Mouse (Mus musculus) neural tube, embryonic 14.5 days (tissue): Measurements from ENCODE around the gene Pam16. TPM values are rescaled to one million over a fixed set of nuclear protein-coding genes. Genes with fewer than 3 reads are reported as not detected.

ENCODE experiments used
- ATAC-seq: fragments of 200-750 bp; cut with Nextera tagmentation; 2 replicates; pipeline ENCODE4 v1.8.0; 2017; ENCODE audit warnings: low read depth, mild to moderate bottlenecking, moderate TSS enrichment, moderate library complexity
- H3K27ac ChIP-seq: fragments of 300-500 bp; sonication (generic); 2 replicates; pipeline ENCODE4 v1.5.1; 2014; ENCODE audit warnings: low read depth, mild to moderate bottlenecking, control low read depth, low read length, moderate library complexity, mixed read lengths
- H3K27me3 ChIP-seq: fragments of 300-500 bp; sonication (generic); 2 replicates; pipeline ENCODE4 v1.6.1; 2014; ENCODE audit warnings: low read length; ENCODE audit not compliant: control insufficient read depth, insufficient read depth
- H3K36me3 ChIP-seq: fragments of 300-500 bp; sonication (generic); 2 replicates; pipeline ENCODE4 v1.6.1; 2014; ENCODE audit warnings: low read length, mixed read lengths; ENCODE audit not compliant: control insufficient read depth, insufficient read depth
- H3K4me1 ChIP-seq: fragments of 300-500 bp; sonication (generic); 2 replicates; pipeline ENCODE4 v1.6.1; 2014; ENCODE audit warnings: low read length; ENCODE audit not compliant: control insufficient read depth, insufficient read depth
- H3K4me2 ChIP-seq: fragments of 300-500 bp; sonication (generic); 2 replicates; pipeline ENCODE4 v1.6.1; 2014; ENCODE audit warnings: mild to moderate bottlenecking, low read depth, low read length, control low read depth
- H3K4me3 ChIP-seq: fragments of 300-500 bp; sonication (generic); 2 replicates; pipeline ENCODE4 v1.5.1; 2014; ENCODE audit warnings: low read depth, low read length, control low read depth, mixed read lengths
- H3K9ac ChIP-seq: fragments of 300-500 bp; sonication (generic); replicated peaks from 2 replicates; pipeline ENCODE4 v1.6.1; 2014; ENCODE audit warnings: low read depth, mild to moderate bottlenecking, control low read depth, low read length, mixed read lengths
- H3K9me3 ChIP-seq: fragments of 300-500 bp; sonication (generic); 2 replicates; pipeline ENCODE4 v1.6.1; 2016; ENCODE audit warnings: low read length; ENCODE audit not compliant: control insufficient read depth
- WGBS: fragments of 180-500 bp; shearing (Covaris S2); extraction: QIAGEN DNeasy Blood & Tissue Kit; methylation state at CpG from one replicate; pipeline ENCODE4 v1.1.7; 2014; 5-methylcytosine and 5-hydroxymethylcytosine counted together
- polyA plus RNA-seq: library from polyadenylated mRNA; unstranded; fragments of >200 nt; fragmentation: Nextera tagmentation; extraction: Ambion mirVana; gene quantifications from 2 replicates; pipeline ENCODE4 v1.2.1, GENCODE M21; 2014

The Pam16 gene
- polyA plus RNA-seq, 1 experiment from 2014 or later, result 194 TPM

- no peak overlapping the region for H3K4me2 ChIP-seq
- no peak for ATAC-seq
- H3K27ac ChIP-seq, result no peak overlapping the region
- H3K9me3 ChIP-seq, result no peaks in the 10 kb centered on the region
- H3K36me3 ChIP-seq, result no peaks in the 10 kb centered on the region
- H3K4me1 ChIP-seq, result peaks cover 72% of the 10 kb centered on the region
- no peak overlapping the region for H3K9ac ChIP-seq
- 80% methylated on average over 9 of the region's 9 CpGs for WGBS
- no peaks in the 10 kb centered on the region for H3K27me3 ChIP-seq
- no peak overlapping the region for H3K4me3 ChIP-seq
Observed at GRCm38 (mm10) chr16:4600701-4601310, 24.0 kb downstream of the Pam16 start.

- no peak overlapping the region for H3K9ac ChIP-seq
- no peak overlapping the region for H3K4me2 ChIP-seq
- no peak overlapping the region for H3K4me3 ChIP-seq
- H3K27me3 ChIP-seq, result no peaks in the 10 kb centered on the region
- H3K9me3 ChIP-seq, result no peaks in the 10 kb centered on the region
- peaks cover 67% of the 10 kb centered on the region for H3K4me1 ChIP-seq
- H3K36me3 ChIP-seq, result no peaks in the 10 kb centered on the region
- no peak for ATAC-seq
- 86% methylated on average over 3 of the region's 3 CpGs for WGBS
- no peak overlapping the region for H3K27ac ChIP-seq
Observed at GRCm38 (mm10) chr16:4599616-4600015, 25.2 kb downstream of the Pam16 start.

GRCm38 (mm10) chr16:4598891-4599543, 25.8 kb downstream of the Pam16 start:
- no peak overlapping the region; the same call in 1 of the 2 replicates for H3K27ac ChIP-seq
- H3K4me2 ChIP-seq, result no peak overlapping the region
- WGBS, result 7% methylated on average over 6 of the region's 6 CpGs

GRCm38 (mm10) chr16:4598041-4598440, 26.7 kb downstream of the Pam16 start:
- Histone ChIP-seq H3K4me1 (peaks cover 62% of the 10 kb centered on the region), H3K27ac (no peak overlapping the region; the same call in 1 of the 2 replicates), H3K27me3 (no peaks in the 10 kb centered on the region), H3K36me3 (no peaks in the 10 kb centered on the region), H3K9me3 (no peaks in the 10 kb centered on the region), H3K4me3 (no peak overlapping the region), H3K4me2 (0 out of 2 replicates have a peak overlapping the region, but pooled peaks have one; percentile 1), H3K9ac (0 out of 2 replicates have a peak overlapping the region, but pooled peaks have one; percentile 25)
- 64% methylated on average over 5 of the region's 5 CpGs for WGBS
- ATAC-seq, result no peak

More at GRCm38 (mm10) chr16:4598891-4599543, 25.8 kb downstream of the Pam16 start:
- H3K9ac ChIP-seq, result no peak overlapping the region
- H3K27me3 ChIP-seq, result no peaks in the 10 kb centered on the region
- H3K4me1 ChIP-seq, result peaks cover 67% of the 10 kb centered on the region
- no peaks in the 10 kb centered on the region for H3K36me3 ChIP-seq
- ATAC-seq, result no peak
- H3K4me3 ChIP-seq, result no peak overlapping the region
- no peaks in the 10 kb centered on the region for H3K9me3 ChIP-seq

DNA sequence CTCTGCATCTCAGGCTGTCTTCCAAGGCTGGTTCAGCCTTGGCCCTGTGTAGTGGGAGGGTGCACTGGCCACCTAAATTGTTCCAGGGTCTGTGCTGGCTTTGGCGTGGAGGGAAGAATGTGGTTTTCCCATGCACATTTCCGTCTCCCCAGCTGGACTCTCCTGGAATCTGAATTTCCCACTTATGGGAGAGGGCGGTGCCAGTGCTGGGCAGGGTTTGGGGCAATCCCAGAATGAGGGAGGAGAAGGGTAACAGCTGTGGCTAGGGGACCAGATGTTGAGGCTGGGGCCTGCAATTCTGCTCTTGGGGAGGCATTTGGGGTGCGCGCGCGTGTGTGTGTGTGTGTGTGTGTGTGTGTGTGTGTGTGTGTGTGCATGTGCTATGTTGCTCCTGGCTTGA, 27.5 kb downstream of the Pam16 start:
- peaks cover 57% of the 10 kb centered on the region for H3K4me1 ChIP-seq
- H3K27me3 ChIP-seq, result no peaks in the 10 kb centered on the region
- H3K27ac ChIP-seq, result no peak overlapping the region
- H3K9ac ChIP-seq, result 0 out of 2 replicates have a peak overlapping the region, but pooled peaks have one; percentile 25
- 45% methylated on average over 7 of the region's 7 CpGs for WGBS
- peak overlapping the region; percentile 92 for H3K4me2 ChIP-seq
- no peaks in the 10 kb centered on the region for H3K9me3 ChIP-seq
- H3K4me3 ChIP-seq, result peak overlapping the region; percentile 78; the same call in 1 of the 2 replicates
- no peak for ATAC-seq
- no peaks in the 10 kb centered on the region for H3K36me3 ChIP-seq

DNA sequence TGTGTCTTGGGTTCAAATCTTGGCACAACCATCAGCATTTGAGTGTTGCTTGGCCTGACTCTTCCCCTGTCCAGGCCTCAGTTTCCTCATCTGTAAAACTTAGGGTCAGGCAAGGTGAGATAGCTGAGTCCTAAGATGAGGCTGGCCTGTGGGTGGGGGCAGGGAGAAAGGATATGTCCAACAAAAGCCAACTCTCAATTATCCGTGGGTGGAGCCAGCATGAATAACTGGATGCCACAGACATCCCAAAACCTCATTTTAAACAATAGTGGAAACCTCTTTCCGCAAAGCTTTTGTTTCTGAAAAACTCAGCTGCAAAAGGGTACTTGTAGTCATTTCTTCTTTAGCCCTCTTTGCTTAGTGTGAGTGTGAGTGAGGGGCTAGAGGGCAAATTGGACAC, 28.0 kb downstream of the Pam16 start:
- 21% methylated on average over 2 of the region's 2 CpGs for WGBS

GRCm38 (mm10) chr16:4596141-4596728, 28.6 kb downstream of the Pam16 start:
- no peaks in the 10 kb centered on the region for H3K27me3 ChIP-seq
- no peaks in the 10 kb centered on the region for H3K9me3 ChIP-seq
- no peaks in the 10 kb centered on the region for H3K36me3 ChIP-seq
- H3K4me3 ChIP-seq, result peak overlapping the region; percentile 78
- 0 out of 2 replicates have a peak, but pooled peaks have one; percentile 11 for ATAC-seq
- H3K4me2 ChIP-seq, result peak overlapping the region; percentile 92
- peak overlapping the region; percentile 94 for H3K27ac ChIP-seq
- peak overlapping the region; percentile 96 for H3K9ac ChIP-seq
- peaks cover 52% of the 10 kb centered on the region for H3K4me1 ChIP-seq
- WGBS, result 6% methylated on average over 3 of the region's 3 CpGs

More for the DNA sequence above, 28.0 kb downstream of the Pam16 start:
- Histone ChIP-seq H3K4me3 (peak overlapping the region; percentile 78), H3K9ac (no peak overlapping the region), H3K9me3 (no peaks in the 10 kb centered on the region), H3K27me3 (no peaks in the 10 kb centered on the region), H3K4me2 (peak overlapping the region; percentile 92), H3K27ac (no peak overlapping the region), H3K4me1 (peaks cover 55% of the 10 kb centered on the region), H3K36me3 (no peaks in the 10 kb centered on the region)
- ATAC-seq, result no peak

DNA sequence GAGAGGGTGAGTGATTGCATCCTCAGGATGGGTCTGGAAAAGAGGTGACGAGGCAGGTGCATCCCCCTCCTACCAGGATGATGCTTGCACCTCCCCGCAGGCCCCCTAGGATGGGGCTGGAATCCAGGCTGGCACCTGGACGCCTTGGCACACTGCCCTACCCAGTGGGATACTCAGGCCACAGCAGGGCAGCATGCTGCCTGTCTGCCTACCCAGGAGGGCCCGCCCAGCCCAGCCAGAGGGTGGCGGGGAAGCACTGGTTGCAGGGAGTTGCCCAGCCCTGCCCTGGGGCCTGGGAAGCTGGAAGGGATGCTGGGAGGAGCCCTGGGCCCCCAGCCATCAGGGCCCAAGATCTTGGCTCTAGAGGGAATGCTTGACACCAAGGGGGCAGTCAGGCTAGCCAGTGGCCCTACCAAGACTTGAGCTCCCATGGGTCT, 29.2 kb downstream of the Pam16 start:
- Histone ChIP-seq H3K4me3 (peak overlapping the region; percentile 78), H3K9ac (peak overlapping the region; percentile 96), H3K27ac (peak overlapping the region; percentile 94), H3K9me3 (no peaks in the 10 kb centered on the region), H3K27me3 (no peaks in the 10 kb centered on the region), H3K4me1 (peaks cover 50% of the 10 kb centered on the region), H3K4me2 (peak overlapping the region; percentile 92), H3K36me3 (no peaks in the 10 kb centered on the region)
- peak; percentile 19; the same call in 1 of the 2 replicates for ATAC-seq
- 3% methylated on average over 5 of the region's 5 CpGs for WGBS
